Mouse (Mus musculus): ENCODE results near the gene Mfsd4b5.
"Not testable (repeated sequence)": the region's sequence is repeated elsewhere in the genome, so short reads cannot be mapped to it uniquely, and the experiment has no call there.

Mfsd4b5 gene

DNA sequence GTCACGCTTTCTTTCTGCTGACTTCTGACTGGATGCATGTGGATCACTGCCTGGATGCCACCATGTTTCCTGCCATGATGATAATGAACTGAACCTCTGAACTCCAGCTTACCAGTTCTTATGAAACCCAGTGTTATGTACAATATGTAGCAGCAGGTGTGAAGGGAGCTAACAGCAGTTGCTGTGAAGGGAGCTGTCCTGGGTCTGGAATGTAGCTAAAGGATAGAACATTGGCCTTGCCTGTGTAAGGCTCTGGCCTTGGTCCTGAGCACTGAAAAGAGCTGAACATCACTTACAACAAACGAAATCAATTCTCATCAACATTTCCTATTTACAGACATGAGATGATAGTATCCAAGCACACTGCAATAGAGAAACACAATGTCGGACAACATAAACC is 18.9 kb downstream of the Mfsd4b5 start:
- peak; percentile 23 for DNase-seq (ENCODE audit: low read depth, low spot score)

DNA sequence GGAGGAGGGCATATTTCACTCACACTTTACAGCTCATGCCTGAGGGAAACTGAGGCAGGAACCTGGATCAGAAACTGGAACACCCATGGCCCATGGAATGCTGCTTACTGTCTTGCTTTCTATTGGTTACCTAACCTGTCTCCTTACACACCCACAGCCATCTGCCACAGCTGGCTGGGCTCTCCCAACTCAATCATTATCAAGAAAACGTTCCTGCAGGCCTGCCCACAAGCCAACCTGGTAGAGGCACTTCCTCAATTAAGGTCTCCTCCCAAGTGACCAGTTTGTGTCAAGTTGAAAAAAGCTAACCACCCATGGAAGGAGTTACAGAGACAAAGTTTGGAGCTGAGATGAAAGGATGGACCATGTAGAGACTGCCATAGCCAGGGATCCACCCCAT is 24.5 kb downstream of the Mfsd4b5 start:
- no peak for DNase-seq (ENCODE audit: low read depth, low spot score)

DNA sequence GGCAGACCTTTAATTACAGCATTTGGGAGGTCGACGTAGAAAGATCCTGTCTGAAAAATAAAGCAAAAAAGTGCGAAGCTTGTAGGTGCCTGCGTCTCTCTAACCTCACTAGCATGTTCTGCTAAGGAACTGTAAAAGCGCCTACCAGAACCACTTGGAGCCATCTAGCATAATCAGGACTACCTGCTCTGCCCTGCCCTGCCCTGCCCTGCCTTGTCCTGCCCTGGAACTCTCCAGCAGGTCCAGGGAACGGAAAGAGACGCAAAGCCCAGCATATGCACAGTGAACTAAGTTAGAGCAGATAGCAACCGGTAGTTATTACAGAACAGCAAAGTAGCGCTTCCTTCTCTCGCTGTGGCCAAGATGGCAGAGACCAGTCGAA is 26.0 kb downstream of the Mfsd4b5 start:
- DNase-seq (ENCODE audit: low read depth, low spot score): no peak

DNA sequence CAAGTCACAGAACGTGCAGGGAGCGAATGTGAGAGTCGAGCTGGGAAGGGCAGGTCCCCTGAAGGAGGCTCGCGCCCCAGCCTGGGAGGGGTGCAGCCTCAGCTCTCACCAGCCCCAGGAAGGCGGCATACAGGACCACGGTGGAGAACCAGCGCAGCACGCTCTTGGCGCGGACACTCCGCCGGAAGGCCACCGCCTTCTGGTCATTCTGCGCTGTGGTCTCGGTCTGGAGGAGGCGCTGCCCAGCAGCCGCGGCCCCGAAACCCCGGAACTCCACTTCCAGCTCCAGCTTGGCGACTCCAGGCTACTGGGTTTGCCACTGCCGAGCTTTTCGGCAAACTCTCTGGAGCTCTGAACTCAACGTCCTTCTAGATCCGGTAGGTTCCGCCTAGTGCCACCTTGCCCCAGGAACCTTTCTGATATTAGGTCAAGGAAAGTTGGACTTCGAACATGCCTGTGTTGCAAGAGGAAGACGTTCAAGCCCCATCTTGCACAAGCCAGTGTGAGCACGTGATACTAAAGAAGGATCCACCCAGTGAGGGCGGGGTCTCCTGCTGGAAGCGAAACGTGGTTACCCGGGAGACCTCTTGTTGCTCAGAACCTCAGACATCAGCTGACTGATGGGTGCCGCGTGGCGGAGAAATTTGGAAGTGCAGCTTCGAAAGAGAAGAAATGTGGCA is 26.5 kb downstream of the Mfsd4b5 start, which contains the start of gene Mfsd4b3:
Gene Mfsd4b3 (minus strand): TSS at position 393 of the 680 bp plus-strand sequence.
- peak; percentile 90 for DNase-seq (ENCODE audit: low read depth, low spot score)

DNA sequence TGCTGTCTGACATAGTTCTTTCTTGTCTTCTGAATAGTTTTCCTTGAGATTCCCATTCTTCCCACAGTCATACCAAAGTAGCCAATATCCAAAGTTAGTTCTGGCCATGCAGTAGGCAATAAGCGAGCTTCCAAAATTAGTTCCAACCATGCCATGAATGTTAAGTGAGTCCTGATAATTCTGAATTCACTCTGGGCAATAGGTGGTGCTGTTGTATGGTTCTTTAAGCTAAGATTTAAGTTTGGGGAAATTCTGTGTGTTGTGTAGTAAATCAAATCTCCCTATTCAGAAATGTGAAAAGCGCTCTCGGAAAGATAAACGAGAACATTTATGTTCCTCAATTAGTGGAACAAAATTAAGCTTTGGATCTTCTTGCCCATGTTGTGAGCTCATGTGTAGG is 28.2 kb downstream of the Mfsd4b5 start:
- no peak for DNase-seq (ENCODE audit: low read depth, low spot score)

DNA sequence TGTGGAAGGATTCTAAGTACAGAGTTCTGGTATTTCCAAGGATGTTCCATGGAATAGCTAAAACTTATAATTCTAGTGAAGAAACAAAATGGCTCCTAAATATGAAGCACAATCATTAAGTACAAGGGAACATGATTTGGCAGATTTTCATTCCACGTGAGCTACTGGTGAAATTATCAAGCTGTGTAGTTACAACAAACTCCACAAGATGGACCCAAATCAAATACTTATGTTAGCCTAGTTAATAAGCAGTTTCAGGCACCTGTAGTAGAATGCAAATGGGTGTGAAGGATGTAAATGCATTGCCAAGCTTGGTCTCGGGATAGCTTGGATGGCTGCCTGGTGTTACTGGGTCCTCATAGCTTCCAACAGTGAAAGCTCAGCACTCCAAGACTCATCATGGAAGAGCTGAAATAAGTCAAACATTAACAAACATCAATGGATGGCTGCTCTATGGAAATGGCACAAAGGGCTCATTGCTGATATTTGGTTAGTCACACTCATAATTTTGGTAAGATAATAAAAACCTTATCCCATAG is 30.0 kb downstream of the Mfsd4b5 start:
- DNase-seq (ENCODE audit: low read depth, low spot score): no peak

DNA sequence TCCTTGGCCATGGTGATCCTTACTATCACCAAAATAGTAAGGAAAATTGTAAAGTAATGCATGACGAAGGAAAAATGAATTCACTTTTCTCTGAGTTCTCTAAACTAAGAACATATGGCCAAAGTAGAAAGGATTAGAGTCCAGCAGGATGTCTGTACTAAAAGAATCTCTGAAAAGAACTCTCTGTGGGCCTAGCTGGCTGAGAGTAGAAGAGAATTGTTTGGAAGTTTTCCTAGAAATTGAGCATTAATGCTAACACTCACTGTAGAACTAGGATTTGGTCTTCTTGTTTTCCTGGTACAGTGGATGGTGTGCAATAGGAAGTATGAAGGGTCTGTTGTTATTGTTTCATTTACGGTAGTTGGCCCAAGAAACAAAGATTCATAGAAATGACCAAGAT is 31.3 kb downstream of the Mfsd4b5 start:
- no peak for DNase-seq (ENCODE audit: low read depth, low spot score)

DNA sequence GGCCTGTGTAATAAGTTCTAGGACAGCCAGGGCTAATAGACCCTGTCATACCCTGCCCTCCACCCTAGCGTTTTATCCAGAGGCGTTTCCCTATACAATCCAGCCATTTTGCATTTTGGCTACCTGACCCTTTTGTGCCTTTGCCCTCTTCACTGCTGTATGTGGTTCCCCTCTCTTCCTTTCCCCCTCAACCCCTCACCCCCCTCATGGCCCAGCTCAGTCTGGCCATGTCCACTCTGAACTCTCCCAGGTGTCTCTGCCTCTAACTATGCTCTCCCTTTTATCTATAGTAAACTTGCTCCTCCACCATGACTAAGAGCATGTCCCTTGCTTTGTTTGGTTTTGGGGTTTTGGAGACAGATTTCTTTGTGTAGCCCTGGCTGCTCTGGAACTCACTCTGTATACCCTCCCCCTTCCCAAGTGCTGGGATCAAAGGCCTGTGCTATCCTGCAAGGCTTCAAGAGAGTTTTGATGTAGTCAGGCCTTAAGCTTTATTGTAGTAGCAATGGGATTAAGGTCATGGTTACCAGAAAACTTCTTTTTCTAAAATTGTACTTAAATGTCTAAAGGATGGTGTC is 37.0 kb downstream of the Mfsd4b5 start:
- DNase-seq (ENCODE audit: low read depth, low spot score): no peak

DNA sequence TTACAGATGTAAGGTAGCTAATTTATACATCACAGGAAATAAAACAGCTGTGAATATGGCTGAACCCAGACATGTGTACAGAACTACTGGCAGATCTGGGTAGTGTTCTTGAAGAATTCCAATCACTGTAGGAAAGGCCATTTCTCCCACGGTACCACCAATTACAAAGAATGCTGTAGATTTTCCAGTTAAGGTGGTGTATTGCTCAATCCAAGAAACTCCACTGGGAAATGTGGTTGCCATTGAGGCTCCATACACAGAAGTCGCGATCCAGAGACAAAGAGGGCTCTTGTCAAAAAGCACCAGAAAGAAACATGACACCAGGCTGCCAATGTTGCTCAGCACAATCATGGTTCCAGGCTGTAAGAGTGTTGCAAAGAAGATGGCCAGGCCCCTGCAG is 39.3 kb downstream of the Mfsd4b5 start:
- not testable (repeated sequence) for DNase-seq (ENCODE audit: low read depth, low spot score)

DNA sequence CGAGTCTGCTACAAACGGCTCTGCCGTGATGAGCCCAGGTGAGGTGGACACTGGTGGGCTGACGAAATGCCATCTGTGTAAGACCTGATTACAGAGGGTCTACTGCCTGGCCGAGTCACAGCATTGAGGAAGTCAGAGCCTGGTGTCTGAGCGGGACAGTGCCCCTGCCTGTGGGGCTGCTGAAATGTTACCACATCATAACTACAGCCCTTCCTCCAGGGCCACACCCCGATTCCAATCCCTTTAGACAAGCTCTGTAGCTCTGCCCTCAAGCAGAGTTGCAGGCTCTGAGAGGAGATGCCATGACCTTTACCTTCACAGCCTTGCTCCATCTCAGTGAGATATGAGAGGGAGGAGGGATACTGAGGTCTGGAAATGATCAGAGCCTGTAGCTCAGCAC is 49.9 kb downstream of the Mfsd4b5 start:
- DNase-seq (ENCODE audit: low read depth, low spot score): no peak

DNA sequence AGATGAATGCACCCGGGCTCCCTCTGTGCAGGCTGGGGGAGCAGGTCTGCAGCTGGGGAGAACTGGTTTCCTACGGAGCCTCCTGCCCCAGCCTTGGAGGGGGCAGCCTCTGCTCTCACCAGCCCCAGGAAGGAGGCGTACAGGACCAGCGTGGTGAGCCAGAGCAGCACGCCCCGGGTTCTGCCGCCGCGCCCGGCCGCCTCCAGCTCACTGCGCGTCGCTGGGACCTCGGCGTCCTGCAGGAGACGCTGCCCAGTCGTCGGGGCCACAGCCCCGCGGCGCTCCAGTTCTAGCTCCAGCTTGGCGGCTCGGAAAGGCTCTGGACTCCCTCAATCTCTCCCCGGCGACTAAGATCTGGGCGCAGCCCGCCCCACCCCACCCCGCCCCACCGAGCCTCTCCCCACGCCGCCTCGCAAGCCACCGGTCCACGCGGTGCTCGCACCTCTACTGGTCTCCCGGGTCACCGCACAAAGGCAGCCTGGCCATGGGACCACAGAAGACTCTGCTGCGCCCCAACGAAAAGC is 59.8 kb downstream of the Mfsd4b5 start, which contains the start of gene Mfsd4b2:
Gene Mfsd4b2 (minus strand): TSS at position 308 of the 524 bp plus-strand sequence.
- no peak for DNase-seq (ENCODE audit: low read depth, low spot score)

DNA sequence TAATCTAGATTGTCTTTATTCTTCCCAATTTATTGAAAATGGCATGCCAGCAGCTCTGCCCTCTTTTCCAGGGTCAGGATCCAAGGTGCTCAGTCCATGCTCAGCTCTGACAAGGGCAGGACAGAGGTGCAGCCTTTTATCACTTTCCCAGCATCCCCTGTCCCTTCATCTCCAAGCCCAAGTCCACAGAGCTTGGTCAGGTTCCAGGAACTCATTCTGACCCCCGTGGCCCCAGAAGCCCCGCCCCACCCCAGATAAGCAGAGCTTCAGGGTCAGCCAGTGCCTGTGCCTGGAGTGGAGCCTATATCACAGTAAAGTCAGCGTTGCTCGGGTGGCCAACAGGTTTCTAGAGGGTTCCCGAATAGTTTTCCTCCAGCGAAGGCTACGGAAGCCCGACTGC is 61.9 kb downstream of the Mfsd4b5 start:
- not testable (repeated sequence) for DNase-seq (ENCODE audit: low read depth, low spot score)

DNA sequence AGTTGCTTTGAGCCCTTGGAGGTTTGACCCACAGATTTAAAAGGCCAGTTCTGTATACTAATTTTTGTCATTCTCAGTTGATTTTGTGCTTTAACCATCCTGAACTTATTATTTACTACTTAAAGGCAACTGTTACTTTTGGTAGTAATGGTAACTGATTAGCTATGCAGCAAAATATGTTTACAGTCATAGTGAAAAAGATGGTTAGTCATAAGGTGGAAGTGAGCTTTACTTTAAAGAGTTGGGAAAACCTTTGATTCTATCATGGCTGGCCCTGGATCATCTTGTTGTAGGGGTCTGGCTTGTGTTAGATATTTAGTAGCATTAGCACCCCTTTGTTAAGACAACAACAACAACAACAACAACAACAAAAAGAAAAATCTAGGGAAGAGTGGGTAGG is 73.8 kb downstream of the Mfsd4b5 start:
- DNase-seq (ENCODE audit: low read depth, low spot score): no peak

DNA sequence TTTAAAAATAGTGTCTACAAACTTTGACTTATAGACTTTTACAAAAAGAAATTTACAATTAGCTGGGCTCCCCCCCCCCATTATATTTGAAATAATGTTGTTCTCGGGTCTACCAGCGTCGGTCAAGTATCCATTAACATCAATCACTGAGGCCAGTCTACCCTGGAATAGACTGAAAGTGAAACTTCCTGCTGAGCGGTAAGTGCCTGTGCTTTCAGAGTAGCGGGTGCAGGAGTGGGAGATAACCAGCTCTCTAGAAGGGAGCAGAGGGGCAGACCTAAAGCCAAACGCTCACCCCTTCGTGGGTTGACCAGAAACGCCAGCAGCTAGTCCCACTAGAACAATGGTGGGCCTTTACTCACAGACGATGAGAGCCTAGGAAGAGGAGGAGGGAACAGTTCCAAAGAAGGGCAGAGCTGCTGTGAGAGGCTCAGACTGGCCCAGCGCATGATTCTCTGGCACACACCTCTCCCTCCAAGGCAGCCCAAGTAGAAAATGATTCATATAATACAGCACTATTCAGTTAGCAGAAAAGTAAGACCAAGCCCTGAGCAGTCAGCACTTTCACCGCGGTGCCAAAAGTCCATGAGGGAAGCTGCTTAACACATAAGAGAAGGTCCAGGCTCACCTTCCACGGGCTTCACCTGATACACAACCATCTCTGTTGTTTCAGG is 77.5 kb downstream of the Mfsd4b5 start:
- no peak for DNase-seq (ENCODE audit: low read depth, low spot score)

Measured in embryo, embryonic 11.5 days (tissue).